Mouse (Mus musculus): ENCODE data around the gene Skap1. TPM values are rescaled to one million over a fixed set of nuclear protein-coding genes. Genes with fewer than 3 reads are reported as not detected.

The Skap1 gene
- polyA plus RNA-seq, 1 experiment from 2014 or later, result 7.9 TPM

- H3K4me2 ChIP-seq, result no peak overlapping the region
- 57% methylated on average over 13 of the region's 13 CpGs for WGBS
- no peaks in the 10 kb centered on the region for H3K27me3 ChIP-seq (replicated peaks)
- H3K9me3 ChIP-seq (replicated peaks), result no peaks in the 10 kb centered on the region
- no peak overlapping the region for H3K9ac ChIP-seq (replicated peaks)
- no peak overlapping the region for H3K4me3 ChIP-seq (replicated peaks)
- no peaks in the 10 kb centered on the region for H3K36me3 ChIP-seq
- H3K4me1 ChIP-seq, result peaks cover 26% of the 10 kb centered on the region
- no peak for ATAC-seq (ENCODE audit: low FRiP score)
- peak overlapping the region; percentile 28; the same call in 1 of the 2 replicates for H3K27ac ChIP-seq (replicated peaks)
Measured at GRCm38 (mm10) chr11:96531757-96532433, 67.5 kb downstream of the Skap1 start.

- no peak overlapping the region for H3K9ac ChIP-seq (replicated peaks)
- no peak overlapping the region for H3K4me2 ChIP-seq
- H3K27me3 ChIP-seq (replicated peaks), result no peaks in the 10 kb centered on the region
- ATAC-seq (ENCODE audit: low FRiP score), result no peak
- H3K4me1 ChIP-seq, result peaks cover 40% of the 10 kb centered on the region
- 87% methylated on average over 2 of the region's 2 CpGs for WGBS
- H3K36me3 ChIP-seq, result no peaks in the 10 kb centered on the region
- no peak overlapping the region for H3K27ac ChIP-seq (replicated peaks)
- no peaks in the 10 kb centered on the region for H3K9me3 ChIP-seq (replicated peaks)
- H3K4me3 ChIP-seq (replicated peaks), result no peak overlapping the region
Measured at GRCm38 (mm10) chr11:96534531-96534930, 70.1 kb downstream of the Skap1 start.

- H3K36me3 ChIP-seq, result no peaks in the 10 kb centered on the region
- H3K4me1 ChIP-seq, result peaks cover 42% of the 10 kb centered on the region
- no peak for ATAC-seq (ENCODE audit: low FRiP score)
- no peaks in the 10 kb centered on the region for H3K27me3 ChIP-seq (replicated peaks)
- 18% methylated on average over 5 of the region's 5 CpGs for WGBS
- peak overlapping the region; percentile 56 for H3K27ac ChIP-seq (replicated peaks)
- H3K4me2 ChIP-seq, result no peak overlapping the region
- H3K9ac ChIP-seq (replicated peaks), result no peak overlapping the region
- no peaks in the 10 kb centered on the region for H3K9me3 ChIP-seq (replicated peaks)
- H3K4me3 ChIP-seq (replicated peaks), result no peak overlapping the region
Measured at GRCm38 (mm10) chr11:96536146-96536545, 71.8 kb downstream of the Skap1 start.

- H3K4me3 ChIP-seq (replicated peaks), result no peak overlapping the region
- peaks cover 39% of the 10 kb centered on the region for H3K4me1 ChIP-seq
- no peak overlapping the region for H3K9ac ChIP-seq (replicated peaks)
- H3K36me3 ChIP-seq, result no peaks in the 10 kb centered on the region
- ATAC-seq (ENCODE audit: low FRiP score), result no peak
- 59% methylated on average over 7 of the region's 7 CpGs for WGBS
- H3K9me3 ChIP-seq (replicated peaks), result no peaks in the 10 kb centered on the region
- 0 out of 2 replicates have a peak overlapping the region, but pooled peaks have one; percentile 28 for H3K27ac ChIP-seq (replicated peaks)
- H3K4me2 ChIP-seq, result no peak overlapping the region
- no peaks in the 10 kb centered on the region for H3K27me3 ChIP-seq (replicated peaks)
Measured at GRCm38 (mm10) chr11:96542003-96542402, 77.6 kb downstream of the Skap1 start.

GRCm38 (mm10) chr11:96542561-96542960, 78.2 kb downstream of the Skap1 start:
- H3K36me3 ChIP-seq, result no peaks in the 10 kb centered on the region
- peaks cover 39% of the 10 kb centered on the region for H3K4me1 ChIP-seq
- no peaks in the 10 kb centered on the region for H3K9me3 ChIP-seq (replicated peaks)
- 57% methylated on average over 7 of the region's 7 CpGs for WGBS
- no peak overlapping the region for H3K4me3 ChIP-seq (replicated peaks)
- H3K27ac ChIP-seq (replicated peaks), result peak overlapping the region; percentile 42
- no peak overlapping the region for H3K4me2 ChIP-seq
- no peak overlapping the region for H3K9ac ChIP-seq (replicated peaks)
- no peak for ATAC-seq (ENCODE audit: low FRiP score)
- H3K27me3 ChIP-seq (replicated peaks), result no peaks in the 10 kb centered on the region

- no peaks in the 10 kb centered on the region for H3K36me3 ChIP-seq
- no peak overlapping the region for H3K9ac ChIP-seq (replicated peaks)
- no peaks in the 10 kb centered on the region for H3K9me3 ChIP-seq (replicated peaks)
- peak overlapping the region; percentile 74 for H3K27ac ChIP-seq (replicated peaks)
- H3K4me2 ChIP-seq, result peak overlapping the region; percentile 9; the same call in 1 of the 2 replicates
- H3K4me3 ChIP-seq (replicated peaks), result no peak overlapping the region
- ATAC-seq (ENCODE audit: low FRiP score), result no peak
- no peaks in the 10 kb centered on the region for H3K27me3 ChIP-seq (replicated peaks)
- WGBS, result 31% methylated on average over 8 of the region's 8 CpGs
- H3K4me1 ChIP-seq, result peaks cover 31% of the 10 kb centered on the region
Measured at GRCm38 (mm10) chr11:96546428-96546827, 82.0 kb downstream of the Skap1 start.

GRCm38 (mm10) chr11:96550960-96551703, 86.7 kb downstream of the Skap1 start:
- Histone ChIP-seq H3K27ac (replicated peaks) (peak overlapping the region; percentile 30; the same call in 1 of the 2 replicates), H3K4me3 (replicated peaks) (no peak overlapping the region), H3K9ac (replicated peaks) (no peak overlapping the region), H3K27me3 (replicated peaks) (no peaks in the 10 kb centered on the region), H3K9me3 (replicated peaks) (no peaks in the 10 kb centered on the region), H3K36me3 (no peaks in the 10 kb centered on the region), H3K4me2 (peak overlapping the region; percentile 13; the same call in 1 of the 2 replicates), H3K4me1 (peaks cover 35% of the 10 kb centered on the region)
- ATAC-seq (ENCODE audit: low FRiP score), result peak; percentile 79
- WGBS, result 56% methylated on average over 9 of the region's 9 CpGs

GRCm38 (mm10) chr11:96553091-96553490, 88.7 kb downstream of the Skap1 start:
- Histone ChIP-seq H3K4me1 (peaks cover 32% of the 10 kb centered on the region), H3K36me3 (no peaks in the 10 kb centered on the region), H3K27ac (replicated peaks) (peak overlapping the region; percentile 69), H3K9ac (replicated peaks) (peak overlapping the region; percentile 41), H3K27me3 (replicated peaks) (no peaks in the 10 kb centered on the region), H3K4me2 (peak overlapping the region; percentile 55), H3K4me3 (replicated peaks) (peak overlapping the region; percentile 31), H3K9me3 (replicated peaks) (no peaks in the 10 kb centered on the region)
- WGBS, result 5% methylated on average over 15 of the region's 15 CpGs
- peak; percentile 74 for ATAC-seq (ENCODE audit: low FRiP score)

- H3K27me3 ChIP-seq (replicated peaks), result no peaks in the 10 kb centered on the region
- ATAC-seq (ENCODE audit: low FRiP score), result no peak
- H3K4me2 ChIP-seq, result no peak overlapping the region
- H3K9me3 ChIP-seq (replicated peaks), result no peaks in the 10 kb centered on the region
- 79% methylated on average over 5 of the region's 5 CpGs for WGBS
- H3K27ac ChIP-seq (replicated peaks), result no peak overlapping the region
- H3K4me3 ChIP-seq (replicated peaks), result no peak overlapping the region
- H3K36me3 ChIP-seq, result no peaks in the 10 kb centered on the region
- H3K4me1 ChIP-seq, result 0 out of 2 replicates have a peak, but pooled peaks cover 6% of the 10 kb centered on the region
- no peak overlapping the region for H3K9ac ChIP-seq (replicated peaks)
Measured at GRCm38 (mm10) chr11:96560229-96560628, 95.8 kb downstream of the Skap1 start.

GRCm38 (mm10) chr11:96564088-96564487, 99.7 kb downstream of the Skap1 start:
- no peak overlapping the region for H3K27ac ChIP-seq (replicated peaks)
- H3K27me3 ChIP-seq (replicated peaks), result no peaks in the 10 kb centered on the region
- no peak overlapping the region for H3K4me2 ChIP-seq
- no peaks in the 10 kb centered on the region for H3K9me3 ChIP-seq (replicated peaks)
- H3K9ac ChIP-seq (replicated peaks), result no peak overlapping the region
- no peaks in the 10 kb centered on the region for H3K36me3 ChIP-seq
- no peak overlapping the region for H3K4me3 ChIP-seq (replicated peaks)
- WGBS, result 62% methylated on average over 1 of the region's 1 CpGs
- no peak for ATAC-seq (ENCODE audit: low FRiP score)
- 0 out of 2 replicates have a peak, but pooled peaks cover 6% of the 10 kb centered on the region for H3K4me1 ChIP-seq

GRCm38 (mm10) chr11:96572515-96572914, 108.1 kb downstream of the Skap1 start:
- H3K9ac ChIP-seq (replicated peaks), result no peak overlapping the region
- peaks cover 13% of the 10 kb centered on the region for H3K4me1 ChIP-seq
- no peak overlapping the region for H3K4me3 ChIP-seq (replicated peaks)
- H3K27ac ChIP-seq (replicated peaks), result no peak overlapping the region
- H3K4me2 ChIP-seq, result no peak overlapping the region
- H3K27me3 ChIP-seq (replicated peaks), result no peaks in the 10 kb centered on the region
- no peak for ATAC-seq (ENCODE audit: low FRiP score)
- no peaks in the 10 kb centered on the region for H3K36me3 ChIP-seq
- WGBS, result 40% methylated on average over 3 of the region's 3 CpGs
- no peaks in the 10 kb centered on the region for H3K9me3 ChIP-seq (replicated peaks)

Data from neural tube, embryonic 15.5 days (tissue).